Mouse (Mus musculus) right cerebral cortex, adult 18-20 months (tissue): ENCODE measurements around the gene Trim10.
A peak's percentile ranks its signal among the peaks of the same experiment; 100 is the strongest.

Source experiments
- DNase-seq: peaks from one replicate; pipeline ENCODE4 v3.0.0; 2022; ENCODE audit warnings: mixed read lengths

The Trim10 gene

DNA sequence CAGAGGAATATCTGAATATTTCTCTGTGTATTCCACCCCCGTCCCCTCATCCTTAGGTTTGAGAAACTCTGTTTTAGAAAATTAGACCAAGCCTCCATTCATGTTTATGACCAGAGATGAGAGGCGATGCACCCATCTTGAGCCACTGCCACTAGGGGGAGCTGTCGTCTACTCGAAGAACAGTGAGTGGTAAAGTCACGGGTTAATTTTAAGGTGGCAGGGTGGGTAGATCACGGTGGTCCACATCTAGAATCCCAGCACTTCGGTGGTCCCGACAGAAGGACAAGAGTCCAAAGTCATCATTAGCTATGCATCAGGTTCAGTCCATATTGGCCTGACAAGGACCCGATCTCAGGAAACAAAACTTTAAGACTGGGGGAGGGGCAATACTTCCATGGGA is 45.7 kb downstream of the Trim10 start:
- peak; percentile 42 for DNase-seq

DNA sequence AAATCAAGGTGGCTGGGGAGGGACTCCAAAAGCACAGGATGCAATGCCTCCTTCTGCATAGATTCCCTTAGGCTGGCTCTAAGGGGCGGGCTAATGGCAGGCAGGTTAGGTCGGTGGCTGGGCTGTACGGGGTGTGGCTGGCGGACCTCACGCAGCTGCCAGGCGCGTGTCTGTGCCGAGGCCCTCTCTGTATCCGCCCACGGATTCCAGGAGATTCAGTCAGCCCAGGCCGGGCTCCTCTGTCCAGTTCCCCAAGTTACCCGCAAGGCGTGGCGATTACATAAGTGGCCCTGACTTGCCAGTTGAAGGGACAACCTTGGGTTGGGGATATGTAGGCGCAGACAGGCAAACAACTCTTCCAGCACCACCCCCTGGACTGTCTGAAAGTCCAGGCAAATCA is 50.9 kb downstream of the Trim10 start:
- DNase-seq = no peak

DNA sequence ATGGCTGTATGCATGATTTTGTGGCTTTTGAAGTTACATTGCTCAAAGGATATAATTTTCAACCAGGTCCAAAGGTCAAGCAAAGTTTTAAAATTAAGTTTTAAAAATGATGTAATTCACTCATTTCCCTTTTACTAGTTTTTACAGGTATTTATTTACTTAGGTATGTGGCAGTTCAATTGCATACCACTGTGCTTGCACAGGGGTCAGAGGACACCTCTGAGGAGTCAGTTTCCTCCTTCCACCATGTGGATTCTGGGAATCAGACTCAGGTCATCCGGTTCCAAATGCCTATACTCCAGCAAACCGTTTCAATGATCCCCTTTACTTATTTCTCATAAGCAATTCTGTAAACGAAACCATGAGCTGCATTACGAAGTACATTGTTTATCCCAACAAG is 53.3 kb downstream of the Trim10 start:
- no peak for DNase-seq

DNA sequence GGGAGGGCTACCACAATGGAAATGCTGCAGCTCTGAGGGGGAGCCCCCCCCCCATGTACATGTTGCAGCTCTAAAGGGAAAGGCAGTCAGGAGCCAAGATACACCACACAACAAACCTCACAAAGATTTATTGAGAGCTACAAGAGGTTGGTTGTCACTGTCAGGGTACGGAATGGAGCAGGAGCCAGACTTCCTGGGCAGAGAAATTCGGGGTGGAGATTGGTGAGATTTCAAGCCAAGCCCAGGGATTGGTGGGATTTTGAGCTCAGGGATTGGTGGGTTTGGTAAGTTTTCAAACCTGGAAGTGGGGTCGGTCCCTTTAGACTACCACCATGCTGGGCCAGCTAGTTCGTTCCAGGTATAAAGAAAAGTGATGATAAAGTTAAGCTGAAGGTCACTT is 54.1 kb downstream of the Trim10 start:
- no peak for DNase-seq
